Mouse (Mus musculus): ENCODE data around the gene Tbx5. TPM values are rescaled to one million over a fixed set of nuclear protein-coding genes. Genes with fewer than 3 reads are reported as not detected.
A peak's percentile ranks its signal among the peaks of the same experiment; 100 is the strongest.

Tbx5 gene
- total and polyA plus RNA-seq, 2 experiments, result not detected

DNA sequence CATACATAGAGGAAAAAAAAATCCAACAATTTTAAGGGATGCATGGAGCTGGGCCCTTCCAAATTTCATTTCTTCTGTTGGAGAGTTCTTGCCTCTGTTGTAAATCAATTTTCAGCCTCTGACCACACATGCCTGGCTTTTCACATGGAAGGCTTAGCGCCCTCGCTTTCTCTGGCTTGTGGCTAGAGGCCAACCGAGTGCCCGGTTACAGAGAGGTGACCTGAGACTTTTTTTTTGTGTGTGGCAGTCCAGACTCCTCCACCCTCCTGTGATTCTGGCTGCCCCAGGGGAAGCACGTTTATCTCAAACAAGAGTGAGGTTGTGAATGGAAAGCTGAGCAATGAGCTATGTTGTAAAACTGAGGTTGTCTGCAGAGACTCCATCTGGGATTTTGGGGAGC lies 28.8 kb downstream of the Tbx5 start:
- Histone ChIP-seq H3K9ac (ENCODE audit: low read depth, low read length) (no peak overlapping the region), H3K27ac (replicated peaks; ENCODE audit: insufficient read depth, low read depth, low read length) (no peak overlapping the region)
- 71% methylated on average over 5 of the region's 5 CpGs for WGBS

DNA sequence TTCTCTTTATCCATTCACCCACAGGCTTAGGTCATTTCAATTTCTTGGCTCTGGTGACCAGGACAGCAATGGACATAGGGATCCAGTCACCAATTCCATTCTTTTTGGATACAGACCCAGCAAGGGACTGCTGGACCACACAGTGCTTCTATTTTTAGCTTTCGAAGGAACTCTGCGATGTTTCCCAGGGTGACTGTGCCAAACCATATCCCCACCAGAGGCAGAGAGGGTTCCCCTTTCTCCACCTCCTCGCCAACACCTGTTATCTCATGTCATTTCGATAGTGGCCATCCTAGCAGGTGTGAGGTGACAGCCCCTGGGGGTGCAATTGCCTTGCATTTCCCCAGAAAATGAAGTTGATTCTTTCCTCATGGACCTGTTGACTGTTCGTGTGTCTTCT lies 30.0 kb downstream of the Tbx5 start:
- no peak overlapping the region for H3K4me3 ChIP-seq (ENCODE audit: insufficient read depth, low read depth, low read length)
- no peaks in the 10 kb centered on the region for H3K36me3 ChIP-seq (ENCODE audit: control insufficient read depth, insufficient read depth, low read length)
- H3K27ac ChIP-seq (replicated peaks; ENCODE audit: insufficient read depth, low read depth, low read length), result no peak overlapping the region
- H3K9ac ChIP-seq (ENCODE audit: low read depth, low read length), result no peak overlapping the region
- no peak for DNase-seq (ENCODE audit: extremely low read depth, low read depth, low spot score)
- no peaks in the 10 kb centered on the region for H3K4me1 ChIP-seq (ENCODE audit: control insufficient read depth, insufficient read depth, low read length)
- H3K79me2 ChIP-seq (ENCODE audit: control insufficient read depth, insufficient read depth, low read length), result no peaks in the 10 kb centered on the region
- H3K27me3 ChIP-seq (ENCODE audit: control insufficient read depth, insufficient read depth, low read length), result peaks cover 5% of the 10 kb centered on the region; the same call in 1 of the 2 replicates
- TF ChIP-seq POLR2A (IDR thresholded peaks at IDR 0.05; ENCODE audit: extremely low read depth, insufficient read depth, low read length), result no peak
- no peak for TF ChIP-seq CTCF (IDR thresholded peaks at IDR 0.05; ENCODE audit: low read depth, low read length)
- WGBS, result 65% methylated on average over 5 of the region's 5 CpGs

More for the DNA sequence above, 28.8 kb downstream of the Tbx5 start:
- Histone ChIP-seq H3K79me2 (ENCODE audit: control insufficient read depth, insufficient read depth, low read length) (no peaks in the 10 kb centered on the region), H3K36me3 (ENCODE audit: control insufficient read depth, insufficient read depth, low read length) (no peaks in the 10 kb centered on the region), H3K27me3 (ENCODE audit: control insufficient read depth, insufficient read depth, low read length) (peaks cover 3% of the 10 kb centered on the region; the same call in 1 of the 2 replicates), H3K4me3 (ENCODE audit: insufficient read depth, low read depth, low read length) (no peak overlapping the region), H3K4me1 (ENCODE audit: control insufficient read depth, insufficient read depth, low read length) (no peaks in the 10 kb centered on the region)
- no peak for DNase-seq (ENCODE audit: extremely low read depth, low read depth, low spot score)
- no peak for TF ChIP-seq POLR2A (IDR thresholded peaks at IDR 0.05; ENCODE audit: extremely low read depth, insufficient read depth, low read length)
- no peak for TF ChIP-seq CTCF (IDR thresholded peaks at IDR 0.05; ENCODE audit: low read depth, low read length)

DNA sequence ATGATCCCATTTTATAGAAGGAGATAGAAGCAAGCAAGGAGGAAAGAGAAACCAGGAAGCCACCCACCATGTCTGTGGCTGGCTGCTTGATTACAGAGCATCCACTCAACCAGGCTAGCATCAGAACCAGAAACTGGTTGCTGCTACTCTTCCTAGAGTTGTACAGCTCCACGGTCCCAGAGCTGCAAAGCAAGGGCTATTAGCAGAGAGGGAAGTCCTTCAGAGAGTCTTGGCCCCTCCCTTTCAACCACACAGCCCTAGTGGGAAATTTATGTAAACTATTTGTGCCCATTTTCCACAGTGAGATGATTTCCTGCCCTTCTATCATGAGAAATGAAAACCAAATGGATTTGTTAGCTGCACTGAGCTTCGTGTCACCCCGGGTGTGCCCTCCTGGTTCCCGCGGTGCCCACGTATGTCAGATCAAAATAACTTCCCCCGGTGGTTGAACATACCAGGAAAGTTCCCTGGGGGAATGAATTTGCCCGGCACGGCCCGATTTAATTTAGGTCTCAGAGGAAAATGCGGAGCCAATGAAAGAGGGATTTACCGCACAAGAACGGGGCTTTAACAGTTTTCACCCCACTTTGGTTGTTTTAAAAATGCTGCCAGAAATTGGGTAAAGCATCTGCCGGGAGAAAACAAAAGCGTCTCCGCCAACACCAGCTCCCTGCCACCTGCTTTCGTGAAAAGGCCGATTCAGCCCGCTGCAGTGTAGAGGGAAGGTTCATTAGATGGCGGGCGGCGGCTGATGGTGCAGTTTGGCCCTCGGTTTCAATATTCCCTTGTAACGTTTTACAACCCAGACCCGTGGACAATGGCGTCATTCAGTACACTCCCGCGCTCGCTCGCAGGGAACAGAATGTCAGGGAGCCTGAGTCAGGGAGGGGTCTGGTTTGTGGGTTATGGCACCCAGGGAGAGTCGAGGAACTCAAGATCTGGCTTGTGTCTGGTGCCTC lies 34.1 kb downstream of the Tbx5 start:
- Histone ChIP-seq H3K9ac (ENCODE audit: low read depth, low read length) (no peak overlapping the region), H3K27ac (replicated peaks; ENCODE audit: insufficient read depth, low read depth, low read length) (no peak overlapping the region), H3K79me2 (ENCODE audit: control insufficient read depth, insufficient read depth, low read length) (no peaks in the 10 kb centered on the region), H3K36me3 (ENCODE audit: control insufficient read depth, insufficient read depth, low read length) (no peaks in the 10 kb centered on the region), H3K4me1 (ENCODE audit: control insufficient read depth, insufficient read depth, low read length) (no peaks in the 10 kb centered on the region), H3K27me3 (ENCODE audit: control insufficient read depth, insufficient read depth, low read length) (0 out of 2 replicates have a peak, but pooled peaks cover 3% of the 10 kb centered on the region), H3K4me3 (ENCODE audit: insufficient read depth, low read depth, low read length) (no peak overlapping the region)
- DNase-seq (ENCODE audit: extremely low read depth, low read depth, low spot score), result no peak
- 39% methylated on average over 31 of the region's 31 CpGs for WGBS
- TF ChIP-seq CTCF (IDR thresholded peaks at IDR 0.05; ENCODE audit: low read depth, low read length) (no peak), POLR2A (IDR thresholded peaks at IDR 0.05; ENCODE audit: extremely low read depth, insufficient read depth, low read length) (no peak)

GRCm38 (mm10) chr5:119867986-119868385 lies 35.5 kb downstream of the Tbx5 start:
- TF ChIP-seq CTCF (IDR thresholded peaks at IDR 0.05; ENCODE audit: low read depth, low read length) (no peak), POLR2A (IDR thresholded peaks at IDR 0.05; ENCODE audit: extremely low read depth, insufficient read depth, low read length) (no peak)
- Histone ChIP-seq H3K79me2 (ENCODE audit: control insufficient read depth, insufficient read depth, low read length) (no peaks in the 10 kb centered on the region), H3K9ac (ENCODE audit: low read depth, low read length) (no peak overlapping the region), H3K4me1 (ENCODE audit: control insufficient read depth, insufficient read depth, low read length) (no peaks in the 10 kb centered on the region), H3K36me3 (ENCODE audit: control insufficient read depth, insufficient read depth, low read length) (no peaks in the 10 kb centered on the region), H3K27ac (replicated peaks; ENCODE audit: insufficient read depth, low read depth, low read length) (no peak overlapping the region), H3K4me3 (ENCODE audit: insufficient read depth, low read depth, low read length) (no peak overlapping the region), H3K27me3 (ENCODE audit: control insufficient read depth, insufficient read depth, low read length) (0 out of 2 replicates have a peak, but pooled peaks cover 3% of the 10 kb centered on the region)
- no peak for DNase-seq (ENCODE audit: extremely low read depth, low read depth, low spot score)
- WGBS, result 88% methylated on average over 6 of the region's 6 CpGs

- 3% methylated on average over 2 of the region's 2 CpGs for WGBS
- Histone ChIP-seq H3K27ac (replicated peaks; ENCODE audit: insufficient read depth, low read depth, low read length) (no peak overlapping the region), H3K4me3 (ENCODE audit: insufficient read depth, low read depth, low read length) (no peak overlapping the region), H3K9ac (ENCODE audit: low read depth, low read length) (no peak overlapping the region), H3K79me2 (ENCODE audit: control insufficient read depth, insufficient read depth, low read length) (no peaks in the 10 kb centered on the region), H3K27me3 (ENCODE audit: control insufficient read depth, insufficient read depth, low read length) (peaks cover 5% of the 10 kb centered on the region; the same call in 1 of the 2 replicates), H3K36me3 (ENCODE audit: control insufficient read depth, insufficient read depth, low read length) (no peaks in the 10 kb centered on the region), H3K4me1 (ENCODE audit: control insufficient read depth, insufficient read depth, low read length) (no peaks in the 10 kb centered on the region)
- peak; percentile 13 for DNase-seq (ENCODE audit: extremely low read depth, low read depth, low spot score)
- TF ChIP-seq POLR2A (IDR thresholded peaks at IDR 0.05; ENCODE audit: extremely low read depth, insufficient read depth, low read length) (no peak), CTCF (IDR thresholded peaks at IDR 0.05; ENCODE audit: low read depth, low read length) (no peak)
Measured at GRCm38 (mm10) chr5:119875421-119875820, 43.0 kb downstream of the Tbx5 start.

DNA sequence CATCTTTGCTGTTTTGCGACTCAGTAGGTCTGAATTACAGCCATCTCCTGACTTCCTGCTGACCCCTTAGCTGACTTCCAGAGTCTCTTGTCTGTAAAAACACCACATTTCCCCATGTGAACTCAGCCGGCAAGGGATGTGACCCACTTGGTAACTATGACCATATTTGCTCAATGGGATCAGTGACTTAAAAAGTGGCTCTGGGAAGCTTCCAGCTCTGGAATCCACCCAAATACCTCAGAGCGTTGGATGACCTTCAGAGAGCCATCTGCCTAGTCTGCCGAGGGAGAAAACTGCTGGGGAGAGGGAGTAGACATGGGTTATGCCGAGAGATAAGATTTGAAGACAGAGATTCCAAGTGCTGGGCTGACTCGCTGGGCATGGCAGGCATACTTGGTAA lies 44.7 kb downstream of the Tbx5 start:
- Histone ChIP-seq H3K27ac (replicated peaks; ENCODE audit: insufficient read depth, low read depth, low read length) (no peak overlapping the region), H3K9ac (ENCODE audit: low read depth, low read length) (no peak overlapping the region), H3K4me3 (ENCODE audit: insufficient read depth, low read depth, low read length) (no peak overlapping the region), H3K79me2 (ENCODE audit: control insufficient read depth, insufficient read depth, low read length) (no peaks in the 10 kb centered on the region), H3K36me3 (ENCODE audit: control insufficient read depth, insufficient read depth, low read length) (no peaks in the 10 kb centered on the region), H3K4me1 (ENCODE audit: control insufficient read depth, insufficient read depth, low read length) (no peaks in the 10 kb centered on the region), H3K27me3 (ENCODE audit: control insufficient read depth, insufficient read depth, low read length) (peaks cover 5% of the 10 kb centered on the region; the same call in 1 of the 2 replicates)
- 44% methylated on average over 6 of the region's 6 CpGs for WGBS
- peak; percentile 43 for DNase-seq (ENCODE audit: extremely low read depth, low read depth, low spot score)
- TF ChIP-seq CTCF (IDR thresholded peaks at IDR 0.05; ENCODE audit: low read depth, low read length), result no peak
- TF ChIP-seq POLR2A (IDR thresholded peaks at IDR 0.05; ENCODE audit: extremely low read depth, insufficient read depth, low read length), result no peak
